Mouse (Mus musculus): ENCODE data around the gene Zfp639.

GRCm38 (mm10) chr3:32538091-32538490 is 28.0 kb downstream of the Zfp639 start:
- TF ChIP-seq CTCF (IDR thresholded peaks at IDR 0.05; ENCODE audit: low read depth) (no peak), EP300 (optimal IDR thresholded peaks at IDR 0.05) (no peak)

Measured in stomach, postnatal 0 days (tissue).